Mouse (Mus musculus) ES-E14 (cell line): Measurements from ENCODE around the gene Itgb8.

ENCODE experiments used
- HCFC1 ChIP-seq: IDR thresholded peaks from 2 replicates; pipeline ENCODE4 v1.6.1; 2012; ENCODE audit warnings: low read length, inconsistent platforms, borderline replicate concordance; ENCODE audit not compliant: insufficient read depth
- MAFK ChIP-seq: IDR thresholded peaks from 2 replicates; pipeline ENCODE4 v1.6.1; 2014; ENCODE audit warnings: mild to moderate bottlenecking, low read depth, low read length, inconsistent platforms; ENCODE audit not compliant: insufficient read depth
- ZC3H11A ChIP-seq: IDR thresholded peaks from 2 replicates; pipeline ENCODE4 v1.6.1; 2012; ENCODE audit warnings: low read depth, mild to moderate bottlenecking, inconsistent platforms, low read length, borderline replicate concordance
- ZNF384 ChIP-seq: IDR thresholded peaks from 2 replicates; pipeline ENCODE4 v1.6.1; 2012; ENCODE audit warnings: low read depth, low read length, inconsistent platforms

GRCm38 (mm10) chr12:119206711-119207463, 31.7 kb downstream of the Itgb8 start:
- no peak for TF ChIP-seq HCFC1
- no peak for TF ChIP-seq MAFK
- no peak for TF ChIP-seq ZC3H11A
- no peak for TF ChIP-seq ZNF384
